Mouse (Mus musculus) neural tube, embryonic 11.5 days (tissue): ENCODE measurements around the gene Unc119. TPM values are rescaled to one million over a fixed set of nuclear protein-coding genes. Genes with fewer than 3 reads are reported as not detected.

Experiments
- ATAC-seq: fragments of 200-750 bp; cut with Nextera tagmentation; 2 replicates; pipeline ENCODE4 v1.8.0; 2017; ENCODE audit warnings: moderate number of reproducible peaks, mild to moderate bottlenecking, moderate TSS enrichment, moderate library complexity; ENCODE audit not compliant: insufficient read depth, low FRiP score, low TSS enrichment
- DNase-seq: peaks from one replicate; pipeline ENCODE4 v3.0.0-alpha.2; 2015; ENCODE audit warnings: low spot score
- H3K27ac ChIP-seq: fragments of 300-500 bp; sonication (generic); 2 replicates; pipeline ENCODE4 v1.5.1; 2014; ENCODE audit warnings: low read depth, mild to moderate bottlenecking, low read length
- H3K27me3 ChIP-seq: fragments of 300-500 bp; sonication (generic); 2 replicates; pipeline ENCODE4 v1.6.1; 2014; ENCODE audit warnings: mild to moderate bottlenecking, low read length, mixed read lengths; ENCODE audit not compliant: control insufficient read depth, insufficient read depth
- H3K36me3 ChIP-seq: fragments of 300-500 bp; sonication (generic); 2 replicates; pipeline ENCODE4 v1.6.1; 2014; ENCODE audit warnings: mild to moderate bottlenecking, low read length, moderate library complexity, mixed read lengths; ENCODE audit not compliant: control insufficient read depth, insufficient read depth
- H3K4me1 ChIP-seq: fragments of 300-500 bp; sonication (generic); 2 replicates; pipeline ENCODE4 v1.6.1; 2014; ENCODE audit warnings: low read length, mixed read lengths; ENCODE audit not compliant: control insufficient read depth, insufficient read depth
- H3K4me2 ChIP-seq: fragments of 300-500 bp; sonication (generic); 2 replicates; pipeline ENCODE4 v1.6.1; 2014; ENCODE audit warnings: low read depth, mild to moderate bottlenecking, moderate library complexity
- H3K4me3 ChIP-seq: fragments of 300-500 bp; sonication (generic); 2 replicates; pipeline ENCODE4 v1.5.1; 2014; ENCODE audit warnings: low read depth, low read length
- H3K9ac ChIP-seq: fragments of 300-500 bp; sonication (generic); 2 replicates; pipeline ENCODE4 v1.6.1; 2014; ENCODE audit warnings: mild to moderate bottlenecking, low read length
- H3K9me3 ChIP-seq: fragments of 300-500 bp; sonication (generic); 2 replicates; pipeline ENCODE4 v1.6.1; 2016; ENCODE audit warnings: low read length; ENCODE audit not compliant: control insufficient read depth
- WGBS: fragments of 180-500 bp; shearing (Covaris S2); extraction: QIAGEN DNeasy Blood & Tissue Kit; methylation state at CpG from one replicate; pipeline ENCODE4 v1.1.7; 2014; 5-methylcytosine and 5-hydroxymethylcytosine counted together
- polyA plus RNA-seq: library from polyadenylated mRNA; unstranded; fragments of >200 nt; fragmentation: Nextera tagmentation; extraction: Ambion mirVana; gene quantifications from 2 replicates; pipeline ENCODE4 v1.2.1, GENCODE M21; 2014

Unc119 gene
- polyA plus RNA-seq, 1 experiment from 2014 or later = 69.3 TPM

DNA sequence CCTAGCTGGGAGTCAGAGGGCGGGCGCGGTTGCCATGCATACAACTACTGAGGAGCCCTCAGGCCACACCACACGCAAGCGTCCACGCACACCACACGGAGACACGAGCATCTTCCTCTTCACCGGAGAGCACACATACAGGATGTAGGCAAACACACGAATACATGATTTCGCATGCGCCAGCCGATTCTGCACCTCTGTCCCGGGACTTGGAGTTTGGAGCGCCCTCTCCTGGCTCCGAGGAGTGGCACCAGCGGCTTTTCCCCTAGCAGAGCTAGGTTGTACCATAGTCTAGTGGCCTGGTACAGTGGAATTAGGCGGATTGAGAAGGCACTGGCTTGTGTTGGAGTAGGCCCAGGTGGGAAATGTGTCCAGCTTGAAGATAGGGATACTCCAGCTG lies 54.1 kb downstream of the Unc119 start:
- no peaks in the 10 kb centered on the region for H3K36me3 ChIP-seq
- no peaks in the 10 kb centered on the region for H3K9me3 ChIP-seq
- H3K27me3 ChIP-seq = no peaks in the 10 kb centered on the region
- WGBS = 10% methylated on average over 18 of the region's 18 CpGs
- H3K9ac ChIP-seq = 0 out of 2 replicates have a peak overlapping the region, but pooled peaks have one; percentile 14
- peak overlapping the region; percentile 43 for H3K4me2 ChIP-seq
- H3K27ac ChIP-seq = no peak overlapping the region
- no peak for ATAC-seq
- peak overlapping the region; percentile 6; the same call in 1 of the 2 replicates for H3K4me3 ChIP-seq
- DNase-seq = peak; percentile 84
- no peaks in the 10 kb centered on the region for H3K4me1 ChIP-seq

DNA sequence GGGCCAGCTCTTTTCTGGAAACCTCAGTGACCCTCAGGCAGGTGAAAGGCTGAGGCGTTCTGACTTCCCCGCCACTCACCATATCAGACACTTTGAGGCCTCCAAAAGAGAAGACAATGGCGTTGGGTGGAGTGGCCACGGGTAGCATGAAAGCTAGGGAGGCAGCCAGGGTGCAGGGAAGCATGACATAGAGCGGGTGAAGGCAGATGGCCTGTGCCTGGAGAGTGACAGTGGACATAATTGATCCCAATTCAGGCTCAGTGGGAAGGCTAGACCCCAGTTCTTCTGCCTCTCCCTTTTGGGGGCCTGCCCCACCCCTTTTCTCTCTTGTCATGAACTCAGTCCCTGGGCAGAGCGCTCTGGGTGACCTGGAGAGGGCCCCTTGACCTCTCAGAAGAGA lies 54.9 kb downstream of the Unc119 start:
- Histone ChIP-seq H3K27me3 (no peaks in the 10 kb centered on the region), H3K4me2 (no peak overlapping the region), H3K27ac (no peak overlapping the region), H3K36me3 (no peaks in the 10 kb centered on the region), H3K9me3 (no peaks in the 10 kb centered on the region), H3K9ac (no peak overlapping the region), H3K4me1 (no peaks in the 10 kb centered on the region), H3K4me3 (no peak overlapping the region)
- DNase-seq (no peak), ATAC-seq (no peak)
- WGBS = 66% methylated on average over 6 of the region's 6 CpGs

Other genes starting within 250 kb of the Unc119 start
- gene Fam222b, start 248.8 kb upstream of the Unc119 start, polyA plus RNA-seq = 27.6 and 33.2 TPM in 2 replicates
- 109 and 124 TPM in 2 replicates for gene Traf4, start 177.9 kb upstream of the Unc119 start, polyA plus RNA-seq
- gene Nek8, start 166.8 kb upstream of the Unc119 start, polyA plus RNA-seq = 6.6 and 7.8 TPM in 2 replicates
- 9.1 and 9.9 TPM in 2 replicates for gene Tlcd1, start 166.8 kb upstream of the Unc119 start, polyA plus RNA-seq
- 1,230 and 1,275 TPM in 2 replicates for gene Rpl23a, start 159.9 kb upstream of the Unc119 start, polyA plus RNA-seq
- gene Rab34, start 155.1 kb upstream of the Unc119 start, polyA plus RNA-seq = 75.3 and 82.7 TPM in 2 replicates
- gene Proca1, start 150.1 kb upstream of the Unc119 start, polyA plus RNA-seq = 0.49 and 1.3 TPM in 2 replicates
- 60.1 and 62.5 TPM in 2 replicates for gene Sdf2, start 97.7 kb upstream of the Unc119 start, polyA plus RNA-seq
- 35.4 and 36.7 TPM in 2 replicates for gene Supt6, start 97.5 kb upstream of the Unc119 start, polyA plus RNA-seq
- 68.2 and 68.9 TPM in 2 replicates for gene 2610507B11Rik, start 81.7 kb upstream of the Unc119 start, polyA plus RNA-seq
- gene BC030499, start 52.6 kb upstream of the Unc119 start, polyA plus RNA-seq = 0.17 TPM in 1 of 2 replicates, not detected in the other
- 48.0 and 52.7 TPM in 2 replicates for gene Spag5, start 42.0 kb upstream of the Unc119 start, polyA plus RNA-seq
- 3.0 and 4.0 TPM in 2 replicates for gene Aldoc, start 20.5 kb upstream of the Unc119 start, polyA plus RNA-seq
- gene Pigs, start 15.1 kb upstream of the Unc119 start, polyA plus RNA-seq = 65.5 and 72.3 TPM in 2 replicates
- not detected in 2 replicates for gene Foxn1, start 43.1 kb downstream of the Unc119 start, polyA plus RNA-seq
- not detected in 2 replicates for gene Slc13a2, start 78.7 kb downstream of the Unc119 start, polyA plus RNA-seq
- 17.6 and 19.6 TPM in 2 replicates for gene Slc46a1, start 122.2 kb downstream of the Unc119 start, polyA plus RNA-seq
- 17.4 and 21.8 TPM in 2 replicates for gene Sarm1, start 154.3 kb downstream of the Unc119 start, polyA plus RNA-seq
- gene Vtn, start 155.6 kb downstream of the Unc119 start, polyA plus RNA-seq = 67.8 and 68.7 TPM in 2 replicates
- not detected in 2 replicates for gene Sebox, start 160.0 kb downstream of the Unc119 start, polyA plus RNA-seq
- 81.8 and 87.3 TPM in 2 replicates for gene Tmem199, start 168.7 kb downstream of the Unc119 start, polyA plus RNA-seq
- 156 and 158 TPM in 2 replicates for gene Poldip2, start 168.7 kb downstream of the Unc119 start, polyA plus RNA-seq
- gene Tnfaip1, start 192.8 kb downstream of the Unc119 start, polyA plus RNA-seq = 70.0 and 71.2 TPM in 2 replicates
- gene Ift20, start 192.9 kb downstream of the Unc119 start, polyA plus RNA-seq = 99.7 and 110 TPM in 2 replicates
- 69.3 and 75.1 TPM in 2 replicates for gene Tmem97, start 207.3 kb downstream of the Unc119 start, polyA plus RNA-seq